Mouse (Mus musculus): ENCODE results near the gene Atrip.

- TF ChIP-seq CTCF (IDR thresholded peaks at IDR 0.05; ENCODE audit: low read depth, low read length) (no peak), POLR2A (IDR thresholded peaks at IDR 0.05; ENCODE audit: extremely low read depth, insufficient read depth, low read length) (no peak)
Observed at GRCm38 (mm10) chr9:109028421-109028820, 45.5 kb downstream of the Atrip start.

Data from liver, adult 2 months (tissue).